Mouse (Mus musculus) forebrain, embryonic 12.5 days (tissue): ENCODE data around the gene Olfr15. TPM values are rescaled to one million over a fixed set of nuclear protein-coding genes. Genes with fewer than 3 reads are reported as not detected.

ENCODE experiments used
- ATAC-seq: fragments of 200-750 bp; cut with Nextera tagmentation; 2 replicates; pipeline ENCODE4 v1.8.0; 2017; ENCODE audit warnings: moderate TSS enrichment; ENCODE audit not compliant: low FRiP score
- H3K27ac ChIP-seq: fragments of 300-500 bp; sonication (generic); 2 replicates; pipeline ENCODE4 v1.5.1; 2016; ENCODE audit warnings: mild to moderate bottlenecking
- H3K27me3 ChIP-seq: fragments of 300-500 bp; sonication (generic); 2 replicates; pipeline ENCODE4 v1.6.1; 2016; ENCODE audit warnings: mild to moderate bottlenecking
- H3K36me3 ChIP-seq: fragments of 300-500 bp; sonication (generic); replicated peaks from 2 replicates; pipeline ENCODE4 v1.6.1; 2016; ENCODE audit warnings: mild to moderate bottlenecking
- H3K4me1 ChIP-seq: fragments of 300-500 bp; sonication (generic); 2 replicates; pipeline ENCODE4 v1.6.1; 2016
- H3K4me2 ChIP-seq: fragments of 300-500 bp; sonication (generic); 2 replicates; pipeline ENCODE4 v1.6.1; 2016; ENCODE audit warnings: mild to moderate bottlenecking, moderate library complexity
- H3K4me3 ChIP-seq: fragments of 300-500 bp; sonication (generic); replicated peaks from 2 replicates; pipeline ENCODE4 v1.5.1; 2016; ENCODE audit warnings: mild to moderate bottlenecking
- H3K9ac ChIP-seq: fragments of 300-500 bp; sonication (generic); 2 replicates; pipeline ENCODE4 v1.6.1; 2016; ENCODE audit warnings: mild to moderate bottlenecking
- H3K9me3 ChIP-seq: fragments of 300-500 bp; sonication (generic); 2 replicates; pipeline ENCODE4 v1.6.1; 2016
- WGBS: fragments of 180-500 bp; shearing (Covaris S2); methylation state at CpG from one replicate; pipeline ENCODE4 v1.1.7; 2016; 5-methylcytosine and 5-hydroxymethylcytosine counted together
- polyA plus RNA-seq: library from polyadenylated mRNA; unstranded; fragments of >200 nt; fragmentation: Nextera tagmentation; extraction: Ambion mirVana; gene quantifications from 2 replicates; pipeline ENCODE4 v1.2.1, GENCODE M21; 2016

Gene Olfr15
- polyA plus RNA-seq, 1 experiment from 2014 or later, result 0.60 TPM

GRCm38 (mm10) chr16:3884201-3885064 is 53.8 kb downstream of the Olfr15 start, which contains the start of the genes Zfp597 and Gm20695:
Zfp597 (minus strand) TSS chr16:3884561.
Gm20695 (plus strand) TSS chr16:3884648.
- Histone ChIP-seq H3K27ac (peak within 1 kb of the TSS; percentile 92), H3K4me3 (peak within 1 kb of the TSS; percentile 89), H3K9me3 (no peaks in the 10 kb centered on the region), H3K27me3 (no peaks in the 10 kb centered on the region), H3K36me3 (0 out of 2 replicates have a peak, but pooled peaks cover 4% of the 10 kb centered on the region), H3K4me2 (peak within 1 kb of the TSS; percentile 75), H3K9ac (peak within 1 kb of the TSS; percentile 90), H3K4me1 (peaks cover 15% of the 10 kb centered on the region)
- ATAC-seq, result peak; percentile 99
- under 1% methylated on average over 77 of the region's 88 CpGs for WGBS

- H3K36me3 ChIP-seq, result 0 out of 2 replicates have a peak, but pooled peaks cover 2% of the 10 kb centered on the region
- peak; percentile 37 for ATAC-seq
- H3K4me1 ChIP-seq, result peaks cover 15% of the 10 kb centered on the region
- H3K4me3 ChIP-seq, result peak overlapping the region; percentile 89
- H3K27ac ChIP-seq, result peak overlapping the region; percentile 92
- peak overlapping the region; percentile 75 for H3K4me2 ChIP-seq
- WGBS, result 6% methylated on average over 10 of the region's 10 CpGs
- peak overlapping the region; percentile 90 for H3K9ac ChIP-seq
- H3K27me3 ChIP-seq, result no peaks in the 10 kb centered on the region
- H3K9me3 ChIP-seq, result no peaks in the 10 kb centered on the region
Observed at GRCm38 (mm10) chr16:3885065-3885670, 54.5 kb downstream of the Olfr15 start.

- Histone ChIP-seq H3K9ac (no peak overlapping the region), H3K9me3 (no peaks in the 10 kb centered on the region), H3K27me3 (no peaks in the 10 kb centered on the region), H3K4me3 (no peak overlapping the region), H3K4me2 (no peak overlapping the region), H3K27ac (no peak overlapping the region), H3K36me3 (peaks cover 8% of the 10 kb centered on the region), H3K4me1 (no peaks in the 10 kb centered on the region)
- WGBS, result 92% methylated on average over 14 of the region's 14 CpGs
- no peak for ATAC-seq
Observed at GRCm38 (mm10) chr16:3891621-3892295, 61.1 kb downstream of the Olfr15 start.

GRCm38 (mm10) chr16:3893739-3894138 is 63.1 kb downstream of the Olfr15 start:
- Histone ChIP-seq H3K27ac (no peak overlapping the region), H3K4me3 (no peak overlapping the region), H3K27me3 (no peaks in the 10 kb centered on the region), H3K9me3 (no peaks in the 10 kb centered on the region), H3K4me2 (no peak overlapping the region), H3K36me3 (peaks cover 28% of the 10 kb centered on the region), H3K9ac (no peak overlapping the region), H3K4me1 (no peaks in the 10 kb centered on the region)
- WGBS, result 88% methylated on average over 3 of the region's 3 CpGs
- ATAC-seq, result no peak

Other genes with a start within 250 kb of the Olfr15 start
- not detected in 2 replicates for gene Olfr161, start 239.8 kb upstream of the Olfr15 start, polyA plus RNA-seq
- gene Mefv, start 112.8 kb upstream of the Olfr15 start, polyA plus RNA-seq, result not detected in 2 replicates
- 52.6 and 56.5 TPM in 2 replicates for gene Zfp263, start 86.8 kb upstream of the Olfr15 start, polyA plus RNA-seq
- 1.8 and 2.2 TPM in 2 replicates for gene Zfp174, start 16.4 kb downstream of the Olfr15 start, polyA plus RNA-seq
- gene Naa60, start 41.5 kb downstream of the Olfr15 start, polyA plus RNA-seq, result 60.6 and 65.2 TPM in 2 replicates
- gene Zfp597, start 53.7 kb downstream of the Olfr15 start, polyA plus RNA-seq, result 9.7 and 12.9 TPM in 2 replicates
- 1.5 and 3.9 TPM in 2 replicates for gene Gm20695, start 53.8 kb downstream of the Olfr15 start, polyA plus RNA-seq
- gene 1700037C18Rik, start 77.8 kb downstream of the Olfr15 start, polyA plus RNA-seq, result 8.2 and 9.2 TPM in 2 replicates
- 25.5 and 28.1 TPM in 2 replicates for gene Cluap1, start 77.9 kb downstream of the Olfr15 start, polyA plus RNA-seq
- gene Nlrc3, start 145.8 kb downstream of the Olfr15 start, polyA plus RNA-seq, result 0.41 and 0.83 TPM in 2 replicates
- 29.5 and 31.3 TPM in 2 replicates for gene Slx4, start 172.9 kb downstream of the Olfr15 start, polyA plus RNA-seq
- gene Dnase1, start 206.1 kb downstream of the Olfr15 start, polyA plus RNA-seq, result 4.2 and 6.7 TPM in 2 replicates
- 63.1 and 68.3 TPM in 2 replicates for gene Trap1, start 246.9 kb downstream of the Olfr15 start, polyA plus RNA-seq